Mouse (Mus musculus) embryonic fibroblast, embryonic 13.5 days (primary cell): ENCODE results near the gene Naif1.

ENCODE experiments used
- CTCF ChIP-seq: IDR thresholded peaks from 2 replicates; pipeline ENCODE4 v1.5.1; 2011; ENCODE audit warnings: mild to moderate bottlenecking, control low read depth, low read length, moderate library complexity, borderline replicate concordance; ENCODE audit not compliant: insufficient read depth
- POLR2A ChIP-seq: IDR thresholded peaks from 2 replicates; pipeline ENCODE4 v1.6.1; 2011; ENCODE audit warnings: low read depth, mild to moderate bottlenecking, control low read depth, low read length, moderate library complexity

DNA sequence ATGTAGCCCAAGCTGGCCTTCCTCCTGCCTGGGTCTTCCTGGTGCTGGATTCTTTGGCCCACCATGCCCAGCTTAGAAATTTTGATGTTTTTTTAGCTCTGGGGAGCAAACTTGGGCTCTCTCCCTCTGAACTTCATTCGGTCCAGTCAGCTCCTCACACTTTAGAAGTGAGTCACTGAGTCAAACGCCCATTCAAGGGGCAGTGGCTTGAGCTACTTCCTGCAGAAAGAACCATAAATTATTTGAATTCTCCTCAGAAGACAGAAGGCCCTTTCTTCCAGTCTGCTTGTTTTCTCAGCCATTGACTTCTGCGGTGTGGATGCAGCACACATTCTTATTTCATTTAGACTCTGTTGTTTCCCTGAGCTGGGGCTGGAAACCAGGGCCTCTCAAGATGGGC lies 53.3 kb downstream of the Naif1 start:
- TF ChIP-seq POLR2A, result peak; percentile 37; the same call in 1 of the 2 replicates
- no peak for TF ChIP-seq CTCF
